Mouse (Mus musculus): ENCODE measurements around the gene Hoxa3.

Gene Hoxa3

DNA sequence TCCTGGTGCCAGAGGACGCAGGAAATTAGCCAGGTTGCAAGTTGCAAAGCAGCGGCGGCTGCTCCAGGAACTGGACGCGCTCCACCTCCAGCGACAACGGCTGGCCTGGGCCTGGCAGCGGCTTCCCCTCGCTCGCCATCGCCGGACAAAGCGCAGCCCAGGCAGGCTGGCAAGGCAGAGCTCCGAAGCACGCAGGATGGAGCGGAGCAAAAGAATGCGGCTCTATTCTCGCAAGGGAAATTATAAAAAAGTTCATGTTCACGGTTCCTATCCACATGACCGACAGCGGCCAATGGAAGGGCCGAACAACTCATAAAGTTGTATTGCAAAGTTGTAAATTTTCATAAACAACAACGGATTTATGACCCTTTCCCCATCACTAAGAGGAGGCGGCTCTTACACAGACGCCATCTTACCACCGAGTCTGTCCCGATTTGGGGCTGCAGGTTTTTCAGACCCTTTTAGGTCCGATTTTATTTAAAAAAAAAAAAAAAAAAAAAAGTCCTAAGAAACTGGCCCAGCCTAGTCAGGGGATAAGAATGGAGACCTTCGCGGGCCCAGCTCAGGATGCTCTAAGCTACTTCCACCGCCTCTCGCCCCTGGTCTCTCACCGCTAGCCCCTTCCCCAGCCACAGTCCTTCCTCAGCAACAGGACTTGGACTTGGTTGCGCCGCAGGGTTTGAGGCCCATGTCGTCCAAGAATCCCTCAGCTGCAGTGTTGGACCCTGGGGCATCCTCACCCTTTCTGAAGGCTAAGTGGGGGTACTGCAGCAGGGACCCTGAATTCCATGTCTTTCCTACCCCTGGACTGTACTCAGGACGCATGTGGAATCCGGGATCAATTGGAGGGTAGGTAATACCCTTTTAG lies at the start of gene Hoxa3, which contains the start of gene Gm28308:
Hoxa3 (minus strand) TSS at position 218 of the 868 bp plus-strand sequence.
Gm28308 (minus strand) TSS at position 221 of the 868 bp plus-strand sequence.
- in situ Hi-C loops (cut with MboI; ENCODE audit: low pct_unique_long_range_greater_than_20kb in 1 of 2, low sequenced_read_pairs in 2 of 2, unreplicated experiment in 1 of 2): loop anchor here (25.0 kb wide), 2 partner anchors 351 to 1026 kb away; no protein-coding TSS in a partner anchor

DNA sequence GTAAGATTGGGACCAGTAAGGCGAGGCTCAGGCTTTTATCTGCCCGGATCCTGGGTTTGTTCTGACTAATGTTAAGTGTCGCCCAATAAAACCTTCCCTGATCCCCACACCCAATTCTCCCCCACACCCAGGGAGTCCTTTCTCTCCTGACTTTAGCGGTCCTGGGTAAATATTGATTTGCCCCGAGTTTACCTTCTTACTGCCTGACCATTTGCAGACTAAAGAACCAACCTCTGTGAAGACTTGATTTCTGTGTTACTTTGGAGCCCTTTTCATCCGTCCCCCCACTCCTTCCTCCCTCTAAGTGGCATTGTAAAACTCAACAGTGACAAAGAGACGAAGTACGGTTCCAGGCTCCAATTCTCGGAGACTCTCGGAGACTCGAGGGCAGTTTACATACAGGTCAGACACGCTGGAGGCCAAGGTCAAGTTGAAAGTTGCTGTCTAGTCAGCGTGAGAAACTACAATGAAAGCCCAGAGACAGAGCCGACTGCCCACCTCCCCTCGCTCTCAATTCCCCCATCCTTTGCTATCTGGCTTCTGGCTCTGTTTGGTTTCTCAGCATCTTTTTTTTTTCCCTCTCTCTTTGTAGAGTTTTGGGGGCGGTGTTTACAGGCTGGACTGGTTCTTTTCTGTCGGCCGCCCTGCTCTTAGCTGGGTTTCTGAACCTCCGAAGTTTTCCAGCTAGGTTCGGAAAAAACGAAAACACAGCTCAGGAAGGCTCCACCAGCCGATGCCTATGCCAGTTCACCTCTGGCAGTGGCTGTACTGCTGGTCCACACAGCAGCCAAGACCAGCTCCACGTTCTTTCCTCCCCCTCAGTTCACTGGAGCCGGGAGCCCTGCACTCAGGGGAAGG lies 49.6 kb upstream of the Hoxa3 start:
- in situ Hi-C loops (cut with MboI; ENCODE audit: low pct_unique_long_range_greater_than_20kb in 1 of 2, low sequenced_read_pairs in 2 of 2, unreplicated experiment in 1 of 2): loop anchor here in 1 of 2 experiments (25.0 kb wide), 2 partner anchors 575 to 650 kb away; no protein-coding TSS in a partner anchor

DNA sequence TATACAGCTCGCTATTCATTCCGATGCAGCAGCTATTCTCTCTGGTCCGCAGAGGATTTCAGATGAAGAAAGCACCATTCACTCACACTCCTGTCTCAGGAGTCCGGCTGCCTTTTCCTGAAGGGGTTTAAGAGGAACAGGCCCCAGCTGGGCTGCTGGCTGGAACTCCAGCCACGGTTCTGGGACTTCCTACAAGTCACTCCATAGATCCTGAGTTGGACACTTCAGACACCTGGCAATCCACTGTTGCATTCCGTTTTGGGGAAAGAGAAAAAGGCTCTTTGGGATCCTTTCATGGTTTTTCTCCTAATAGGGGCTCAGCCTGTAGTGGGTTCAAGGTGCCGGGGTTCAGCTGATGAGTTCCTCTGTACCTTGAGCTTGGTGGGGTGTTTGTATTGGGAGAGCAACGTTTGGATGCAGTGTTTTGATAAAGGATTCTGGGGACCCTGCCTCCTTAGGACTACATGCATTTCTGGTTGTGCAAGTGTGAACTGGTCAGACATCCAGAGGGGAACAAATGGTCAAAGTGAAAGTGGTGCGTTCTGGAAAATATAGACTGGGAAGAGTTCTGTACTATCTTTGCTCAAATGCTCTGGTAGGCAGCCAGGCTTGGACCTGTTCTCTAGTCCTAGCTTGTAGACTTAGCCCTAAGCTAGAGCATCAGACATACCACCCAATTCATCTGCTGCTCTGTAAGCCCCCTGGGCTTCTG lies 48.8 kb upstream of the Hoxa3 start:
- in situ Hi-C loops (cut with MboI; ENCODE audit: low pct_unique_long_range_greater_than_20kb in 1 of 2, low sequenced_read_pairs in 2 of 2, unreplicated experiment in 1 of 2): loop anchor here in 1 of 2 experiments (25.0 kb wide), 2 partner anchors 575 to 650 kb away; no protein-coding TSS in a partner anchor

DNA sequence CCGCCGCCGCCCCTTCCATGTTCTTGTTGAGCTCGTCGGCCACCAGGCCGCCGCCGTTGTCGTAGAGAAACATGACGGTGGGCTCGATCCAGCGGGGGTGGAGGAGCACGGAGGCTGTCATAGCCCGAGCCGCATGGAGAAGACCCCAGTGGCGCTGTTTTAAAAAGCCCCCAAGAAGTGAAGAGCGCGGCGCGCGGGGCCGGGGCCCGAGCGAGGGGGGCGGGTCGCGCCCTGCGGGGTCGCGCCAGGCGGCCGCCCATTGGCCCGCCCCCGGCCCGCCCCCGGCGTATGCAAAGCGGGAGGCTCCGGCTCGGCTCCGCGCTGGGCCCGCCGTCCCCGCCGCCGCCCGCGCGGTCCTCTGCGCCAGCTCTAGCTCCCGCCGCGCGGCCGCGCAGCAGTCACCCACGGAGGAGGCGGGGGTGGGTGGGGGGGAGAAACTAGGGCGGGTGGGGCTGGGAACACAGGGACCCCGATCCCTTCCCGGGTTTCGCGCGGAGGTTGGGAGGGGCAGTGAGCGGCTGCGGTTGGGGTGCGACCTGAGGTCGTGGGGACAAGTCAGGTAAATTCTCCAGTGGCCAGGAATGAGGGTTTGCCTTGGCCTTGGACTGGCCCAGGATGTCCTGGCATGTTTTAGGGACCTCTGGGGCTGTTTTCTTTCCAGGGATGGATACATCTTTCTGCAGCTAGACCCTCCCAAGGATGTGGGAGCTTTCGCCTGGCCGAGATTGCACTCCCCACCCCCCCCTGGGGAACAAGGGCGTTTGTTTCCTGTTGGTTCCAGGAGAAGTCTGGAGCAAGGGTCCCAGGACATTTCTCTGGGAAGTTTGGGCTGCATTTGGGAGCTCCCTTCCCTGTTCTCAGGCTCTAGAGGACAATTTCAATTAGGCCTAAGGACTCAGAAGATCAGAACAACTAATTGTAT lies 47.8 kb upstream of the Hoxa3 start, which contains the start of gene Hoxa13:
Hoxa13 (minus strand) TSS at position 227 of the 922 bp plus-strand sequence.
- in situ Hi-C loops (cut with MboI; ENCODE audit: low pct_unique_long_range_greater_than_20kb in 1 of 2, low sequenced_read_pairs in 2 of 2, unreplicated experiment in 1 of 2): loop anchor here in 1 of 2 experiments (25.0 kb wide), 2 partner anchors 576 to 651 kb away; no protein-coding TSS in a partner anchor

DNA sequence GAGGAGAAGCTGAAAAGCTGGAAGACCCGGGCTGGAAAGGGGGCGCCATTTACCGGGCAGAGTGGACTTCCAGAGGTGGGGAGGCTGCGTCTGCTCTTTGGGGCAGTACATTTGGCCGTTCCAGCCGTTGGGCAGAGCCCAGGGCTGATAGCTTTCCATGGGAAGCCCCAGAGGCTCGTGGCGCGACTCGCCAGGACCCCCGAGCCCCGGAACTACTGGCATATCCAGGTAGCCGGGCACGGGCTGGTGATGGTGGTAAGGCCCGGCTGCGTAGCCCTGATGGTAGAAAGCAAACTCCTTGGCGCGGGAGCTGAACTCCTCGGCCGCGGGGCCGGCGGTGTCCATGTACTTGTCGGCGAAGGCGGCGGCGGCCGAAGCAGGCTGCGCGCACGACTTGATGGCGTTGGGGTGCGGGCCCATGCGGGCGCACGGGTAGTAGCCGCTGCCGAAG lies 46.7 kb upstream of the Hoxa3 start:
- in situ Hi-C loops (cut with MboI; ENCODE audit: low pct_unique_long_range_greater_than_20kb in 1 of 2, low sequenced_read_pairs in 2 of 2, unreplicated experiment in 1 of 2): loop anchor here (10.0 to 25.0 kb wide), 4 partner anchors 55 to 652 kb away; partner anchors contain the start of gene Evx1 (in 1 of the 2)

DNA sequence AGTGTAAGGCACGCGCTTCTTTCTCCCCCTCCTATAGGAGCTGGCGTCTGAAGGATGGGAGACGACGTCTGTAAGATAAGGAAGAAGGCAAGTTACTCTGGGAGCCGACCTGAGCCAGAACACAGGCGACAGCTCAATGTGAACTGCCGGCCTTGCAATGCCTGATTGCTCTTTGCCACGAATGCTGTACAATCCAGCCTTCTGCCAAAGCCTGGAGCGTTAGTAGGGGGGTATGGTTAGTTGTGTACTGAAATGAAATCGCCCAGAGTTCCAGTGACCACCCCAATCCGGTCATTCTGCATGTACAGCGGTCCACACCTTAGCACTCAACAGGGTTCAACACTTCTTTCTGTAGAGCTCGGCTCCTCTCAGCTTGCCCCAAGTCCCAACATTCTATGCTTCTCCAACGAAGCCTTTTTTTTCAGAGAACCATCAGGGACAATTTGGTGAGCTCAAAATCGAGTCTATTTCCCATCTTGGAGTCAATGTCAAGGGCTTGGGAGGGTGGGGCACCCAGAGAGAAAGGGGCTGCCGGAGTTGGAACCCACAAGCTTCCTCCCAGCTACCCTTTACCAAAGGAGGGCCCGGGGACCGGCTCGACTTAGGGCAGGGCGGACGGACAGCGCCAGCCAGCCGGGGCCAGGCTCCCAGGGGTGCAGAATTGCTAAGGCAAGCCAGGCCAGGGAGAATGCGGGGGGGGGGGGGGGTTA lies 46.1 kb upstream of the Hoxa3 start:
- in situ Hi-C loops (cut with MboI; ENCODE audit: low pct_unique_long_range_greater_than_20kb in 1 of 2, low sequenced_read_pairs in 2 of 2, unreplicated experiment in 1 of 2): loop anchor here (10.0 to 25.0 kb wide), 4 partner anchors 56 to 653 kb away; partner anchors contain the start of gene Evx1 (in 1 of the 2)

DNA sequence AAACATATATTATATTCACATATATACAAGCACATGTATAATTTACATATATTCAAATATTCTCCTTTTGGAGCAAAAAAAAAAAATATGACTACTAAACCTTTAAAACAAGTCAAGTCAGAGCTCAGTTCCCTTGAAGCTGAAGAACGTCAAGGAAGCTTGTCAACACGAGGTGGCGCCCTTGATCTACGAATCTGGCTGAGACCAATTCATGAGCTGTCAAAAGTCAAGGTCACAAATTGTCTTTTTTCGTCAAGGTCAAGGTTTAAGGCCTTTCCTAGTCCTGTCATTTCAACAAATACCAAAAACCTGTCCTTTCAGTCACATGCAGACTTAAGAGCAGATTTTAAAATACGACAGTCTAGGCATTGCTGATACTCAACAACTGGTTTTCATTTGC lies 43.8 kb upstream of the Hoxa3 start:
- in situ Hi-C loops (cut with MboI; ENCODE audit: low pct_unique_long_range_greater_than_20kb in 1 of 2, low sequenced_read_pairs in 2 of 2, unreplicated experiment in 1 of 2): loop anchor here (10.0 to 25.0 kb wide), 4 partner anchors 58 to 655 kb away; partner anchors contain the start of gene Evx1 (in 1 of the 2)

DNA sequence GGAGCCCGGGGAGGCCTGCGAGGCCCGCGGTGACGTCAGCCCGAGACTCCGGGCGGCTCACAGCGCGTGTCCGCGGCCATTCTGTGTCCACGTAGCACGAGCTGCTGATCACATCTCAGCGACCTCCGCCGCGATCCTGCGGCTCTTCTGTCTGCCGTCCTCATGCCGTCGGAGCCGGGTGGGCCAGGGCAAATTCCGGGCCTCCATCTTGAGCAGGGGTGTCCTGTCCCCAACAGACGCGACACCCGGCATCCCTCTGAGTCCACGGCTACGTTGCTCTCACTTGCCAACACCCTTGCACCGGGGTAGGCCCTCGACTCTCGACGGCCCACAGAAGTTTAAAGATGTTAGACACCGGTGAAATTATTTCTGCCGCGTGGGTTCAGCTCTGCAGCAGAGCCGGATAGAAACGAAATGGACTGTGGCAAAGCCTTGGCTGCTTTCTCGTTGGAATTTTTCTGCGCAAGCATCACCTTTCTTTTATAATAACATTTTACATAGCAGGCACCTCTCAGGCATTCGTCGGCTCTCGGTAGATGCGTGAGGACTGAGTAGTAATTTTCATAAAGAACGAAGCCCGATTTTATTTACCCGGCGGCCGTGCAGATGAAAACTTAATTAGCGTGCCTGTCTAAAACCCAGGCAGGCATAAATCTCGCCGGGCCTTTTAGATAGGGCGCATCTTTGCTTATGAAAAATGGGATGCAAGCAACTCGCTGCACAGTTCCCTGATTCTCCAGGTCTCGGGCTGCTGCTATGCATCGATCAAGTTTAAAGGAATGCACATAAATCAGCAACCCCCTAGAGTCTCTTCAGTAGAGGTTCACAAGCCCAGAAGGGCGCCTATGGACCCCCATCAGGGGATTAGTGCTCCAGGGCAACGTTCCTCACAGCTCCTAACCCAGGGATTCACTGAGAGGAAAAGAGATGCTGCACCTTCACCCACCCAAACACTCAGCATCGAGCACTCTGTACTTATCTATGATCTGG lies 40.7 kb upstream of the Hoxa3 start:
- in situ Hi-C loops (cut with MboI; ENCODE audit: low pct_unique_long_range_greater_than_20kb in 1 of 2, low sequenced_read_pairs in 2 of 2, unreplicated experiment in 1 of 2): loop anchor here (10.0 to 25.0 kb wide), 4 partner anchors 61 to 658 kb away; partner anchors contain the start of gene Evx1 (in 1 of the 2)

DNA sequence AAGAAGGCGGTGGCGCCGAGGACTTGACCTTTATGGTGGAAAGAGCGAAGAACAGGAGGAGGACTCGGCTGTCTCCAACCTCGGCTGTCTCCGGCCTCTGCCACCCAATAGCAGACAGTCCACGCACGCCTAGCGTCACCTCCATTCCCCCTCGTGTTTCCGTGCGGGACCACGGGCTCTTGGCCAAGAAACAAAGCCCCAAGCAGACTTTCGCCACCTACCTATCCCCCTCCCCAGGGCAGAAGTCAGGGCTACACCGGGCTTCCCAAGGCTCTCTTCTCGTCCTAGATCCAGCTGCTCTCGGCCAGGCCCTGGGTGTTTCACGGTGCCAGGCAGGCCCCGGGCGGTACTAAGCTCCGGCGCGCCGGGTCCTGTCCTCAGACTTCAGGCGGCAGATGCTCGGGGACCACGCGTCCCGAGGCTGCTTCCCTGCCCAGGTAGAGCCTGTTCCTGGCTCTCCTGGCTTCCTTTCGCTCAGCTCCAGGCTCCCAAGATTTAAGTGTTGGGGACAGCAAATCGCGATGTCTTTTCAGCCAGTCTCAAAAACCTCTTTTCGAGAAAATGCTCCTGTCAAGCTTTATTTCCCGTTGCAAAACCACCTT lies 39.7 kb upstream of the Hoxa3 start:
- in situ Hi-C loops (cut with MboI; ENCODE audit: low pct_unique_long_range_greater_than_20kb in 1 of 2, low sequenced_read_pairs in 2 of 2, unreplicated experiment in 1 of 2): loop anchor here (10.0 to 25.0 kb wide), 4 partner anchors 62 to 659 kb away; partner anchors contain the start of gene Evx1 (in 1 of the 2)

DNA sequence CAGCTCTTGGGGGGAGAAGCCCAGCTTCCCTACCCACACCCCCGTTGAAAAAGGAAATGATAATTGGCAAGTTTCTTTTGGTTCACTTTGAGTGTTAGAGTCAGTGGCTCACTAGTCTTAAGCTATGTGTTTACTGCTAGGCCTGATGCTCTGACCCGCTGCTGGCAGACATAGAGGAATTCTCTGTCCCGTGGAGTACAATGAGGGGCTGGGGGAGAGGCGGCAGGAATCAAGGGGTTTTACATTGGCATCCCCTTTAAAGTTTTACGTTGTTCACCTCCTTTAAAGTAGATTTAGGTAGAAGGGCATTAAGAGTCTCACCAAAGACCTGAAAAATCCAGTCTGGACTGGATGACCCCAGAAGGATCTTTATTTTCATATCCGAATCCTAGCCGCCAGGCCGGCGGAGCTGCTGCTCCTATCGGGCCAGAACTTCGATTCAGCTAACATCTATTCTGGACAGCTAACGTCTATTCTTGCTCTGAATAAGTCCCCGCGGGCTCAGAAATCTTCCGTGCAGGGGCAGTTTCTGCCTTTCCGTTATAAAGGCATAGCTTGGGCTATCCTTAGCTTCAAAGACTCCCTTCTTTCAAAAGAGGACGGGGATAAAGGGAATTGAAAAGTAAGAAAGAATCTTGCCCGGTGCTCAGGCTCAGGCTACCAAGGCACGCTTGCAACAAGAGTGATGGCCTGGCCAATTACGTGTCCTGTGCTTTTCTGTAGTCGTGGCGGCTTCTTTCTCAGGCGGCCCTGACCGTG lies 39.1 kb upstream of the Hoxa3 start:
- in situ Hi-C loops (cut with MboI; ENCODE audit: low pct_unique_long_range_greater_than_20kb in 1 of 2, low sequenced_read_pairs in 2 of 2, unreplicated experiment in 1 of 2): loop anchor here (10.0 to 25.0 kb wide), 4 partner anchors 63 to 660 kb away; partner anchors contain the start of gene Evx1 (in 1 of the 2)

DNA sequence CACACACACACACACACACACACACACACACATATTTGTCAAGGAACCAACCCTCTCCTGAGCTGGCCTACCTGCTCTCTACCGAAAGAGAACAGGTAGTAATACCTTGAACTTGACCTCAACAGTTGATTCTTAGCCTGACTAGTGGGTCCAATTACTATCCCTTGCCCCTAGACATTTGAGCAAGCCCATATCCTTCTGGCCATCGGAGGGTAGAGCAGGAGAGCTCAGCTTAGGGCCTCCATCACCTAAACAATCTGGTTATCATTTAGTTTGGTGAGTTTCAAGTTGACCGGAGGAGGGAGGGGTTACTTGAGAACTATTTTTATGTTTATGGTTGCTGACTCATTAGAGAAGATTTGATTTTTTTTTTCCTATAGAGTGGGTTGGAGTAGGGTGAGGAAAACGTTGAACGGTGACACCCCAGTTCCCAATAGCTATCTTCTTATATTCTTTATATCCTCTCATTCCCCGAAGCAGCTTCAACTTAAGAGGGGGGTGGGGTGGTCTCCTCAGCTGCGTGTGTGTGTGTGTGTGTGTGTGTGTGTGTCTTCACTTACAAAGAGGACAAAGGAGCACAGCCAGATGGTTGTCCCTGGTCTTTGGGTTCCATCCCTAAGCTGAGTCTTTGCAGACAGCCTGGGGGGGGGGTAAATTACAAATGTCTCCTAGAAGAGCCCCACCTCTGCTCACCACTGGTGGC lies 38.2 kb upstream of the Hoxa3 start:
- in situ Hi-C loops (cut with MboI; ENCODE audit: low pct_unique_long_range_greater_than_20kb in 1 of 2, low sequenced_read_pairs in 2 of 2, unreplicated experiment in 1 of 2): loop anchor here (10.0 to 25.0 kb wide), 4 partner anchors 63 to 661 kb away; partner anchors contain the start of gene Evx1 (in 1 of the 2)

DNA sequence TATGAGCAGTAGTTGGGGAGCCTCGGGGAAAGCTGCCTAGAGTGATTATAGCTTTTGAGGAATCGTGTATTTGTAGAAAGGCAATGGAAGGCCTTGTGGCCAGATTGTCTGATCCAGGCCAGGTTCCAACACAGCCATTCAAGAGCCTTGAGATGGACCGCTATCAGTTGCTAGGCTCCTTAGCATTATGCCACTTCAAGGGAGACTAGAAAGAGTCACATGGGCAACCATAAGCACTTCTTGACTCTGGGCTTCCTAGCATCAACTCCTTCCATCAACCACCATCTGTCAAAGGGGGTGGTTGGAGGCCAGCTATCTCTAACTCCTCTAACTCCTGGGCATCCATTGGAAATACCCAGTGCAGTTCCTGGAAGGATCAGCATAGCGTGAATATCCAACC lies 36.7 kb upstream of the Hoxa3 start:
- in situ Hi-C loops (cut with MboI; ENCODE audit: low pct_unique_long_range_greater_than_20kb in 1 of 2, low sequenced_read_pairs in 2 of 2, unreplicated experiment in 1 of 2): loop anchor here (5.0 to 25.0 kb wide), 6 partner anchors 65 to 1063 kb away; partner anchors contain the start of gene Evx1 (in 1 of the 2)

DNA sequence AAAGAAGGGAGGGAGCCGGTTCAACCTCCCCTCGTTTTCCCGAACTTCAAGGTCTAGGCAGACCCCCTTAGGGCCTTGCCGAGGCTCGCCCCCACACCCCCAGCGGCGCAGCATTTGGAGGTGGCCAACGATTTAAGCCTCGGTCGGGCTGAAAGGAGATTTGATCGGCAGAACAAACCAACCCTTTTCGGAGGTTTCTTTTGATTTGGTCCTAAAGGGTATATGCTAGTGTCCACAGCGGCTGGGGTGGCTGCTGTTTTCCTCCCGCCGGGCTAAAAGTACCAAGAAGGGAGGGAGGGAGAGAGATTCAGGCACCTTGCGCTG lies 36.2 kb upstream of the Hoxa3 start:
- in situ Hi-C loops (cut with MboI; ENCODE audit: low pct_unique_long_range_greater_than_20kb in 1 of 2, low sequenced_read_pairs in 2 of 2, unreplicated experiment in 1 of 2): loop anchor here (5.0 to 25.0 kb wide), 2 partner anchors 82 to 1062 kb away; no protein-coding TSS in a partner anchor

Measured in mouse embryonic stem cell (cell line).